Mouse (Mus musculus) G1E (cell line): Measurements from ENCODE around the gene Map3k13.

Source experiments
- CTCF ChIP-seq: IDR thresholded peaks from 2 replicates; pipeline ENCODE4 v1.5.1; 2012; ENCODE audit warnings: low read depth, low read length, inconsistent platforms, mixed read lengths
- GATA1 ChIP-seq: IDR thresholded peaks from 2 replicates; pipeline ENCODE4 v1.6.1; 2012; ENCODE audit warnings: borderline replicate concordance, low read length, inconsistent platforms, mixed read lengths
- GATA2 ChIP-seq: IDR thresholded peaks from 2 replicates; pipeline ENCODE4 v1.6.1; 2012; ENCODE audit warnings: low read depth, low read length, inconsistent platforms, borderline replicate concordance
- POLR2AphosphoS5 ChIP-seq: IDR thresholded peaks from 2 replicates; pipeline ENCODE4 v1.6.1; 2012; ENCODE audit warnings: low read depth, low read length, inconsistent platforms; ENCODE audit not compliant: insufficient replicate concordance
- TAL1 ChIP-seq: conservative IDR thresholded peaks from 2 replicates; pipeline ENCODE4 v1.6.1; 2012; ENCODE audit warnings: low read depth, low read length, inconsistent platforms, mixed read lengths

GRCm38 (mm10) chr16:21791779-21792178 is 2.4 kb upstream of the Map3k13 start:
- TF ChIP-seq CTCF (no peak), GATA2 (no peak), GATA1 (no peak), TAL1 (peak; percentile 74), POLR2AphosphoS5 (no peak)
